Mouse (Mus musculus) erythroblast, embryonic 14.5 days (primary cell): ENCODE results near the gene Shf. TPM values are rescaled to one million over a fixed set of nuclear protein-coding genes. Genes with fewer than 3 reads are reported as not detected.
"Not testable (repeated sequence)": the region's sequence is repeated elsewhere in the genome, so short reads cannot be mapped to it uniquely, and the experiment has no call there.

ENCODE experiments used
- H3K27me3 ChIP-seq: 2 replicates; pipeline ENCODE4 v1.6.1; 2012; ENCODE audit warnings: inconsistent platforms; ENCODE audit not compliant: control insufficient read depth
- H3K36me3 ChIP-seq: 2 replicates; pipeline ENCODE4 v1.6.1; 2012; ENCODE audit warnings: mild to moderate bottlenecking, inconsistent platforms; ENCODE audit not compliant: control insufficient read depth
- H3K4me1 ChIP-seq: 2 replicates; pipeline ENCODE4 v1.6.1; 2012; ENCODE audit warnings: inconsistent platforms; ENCODE audit not compliant: control insufficient read depth
- H3K4me3 ChIP-seq: replicated peaks from 2 replicates; pipeline ENCODE3; 2012; ENCODE audit warnings: moderate library complexity, mild to moderate bottlenecking, inconsistent platforms
- H3K9me3 ChIP-seq: 2 replicates; pipeline ENCODE4 v1.6.1; 2012; ENCODE audit warnings: low read length, inconsistent platforms, mixed read lengths; ENCODE audit not compliant: control insufficient read depth
- GATA1 ChIP-seq: IDR thresholded peaks from 2 replicates; pipeline ENCODE4 v1.6.1; 2012; ENCODE audit warnings: low read length, inconsistent platforms, mixed read lengths
- TAL1 ChIP-seq: IDR thresholded peaks from 3 replicates; pipeline ENCODE4 v1.6.1; 2012; ENCODE audit warnings: low read length, inconsistent platforms, mixed read lengths
- polyA plus RNA-seq: library from polyadenylated mRNA; stranded (reverse); fragments of >175 nt; gene quantifications from 2 replicates; pipeline ENCODE4 v1.2.3, GENCODE M21; 2012

Shf gene
- polyA plus RNA-seq, result 6.6 and 7.5 TPM in 2 replicates

DNA sequence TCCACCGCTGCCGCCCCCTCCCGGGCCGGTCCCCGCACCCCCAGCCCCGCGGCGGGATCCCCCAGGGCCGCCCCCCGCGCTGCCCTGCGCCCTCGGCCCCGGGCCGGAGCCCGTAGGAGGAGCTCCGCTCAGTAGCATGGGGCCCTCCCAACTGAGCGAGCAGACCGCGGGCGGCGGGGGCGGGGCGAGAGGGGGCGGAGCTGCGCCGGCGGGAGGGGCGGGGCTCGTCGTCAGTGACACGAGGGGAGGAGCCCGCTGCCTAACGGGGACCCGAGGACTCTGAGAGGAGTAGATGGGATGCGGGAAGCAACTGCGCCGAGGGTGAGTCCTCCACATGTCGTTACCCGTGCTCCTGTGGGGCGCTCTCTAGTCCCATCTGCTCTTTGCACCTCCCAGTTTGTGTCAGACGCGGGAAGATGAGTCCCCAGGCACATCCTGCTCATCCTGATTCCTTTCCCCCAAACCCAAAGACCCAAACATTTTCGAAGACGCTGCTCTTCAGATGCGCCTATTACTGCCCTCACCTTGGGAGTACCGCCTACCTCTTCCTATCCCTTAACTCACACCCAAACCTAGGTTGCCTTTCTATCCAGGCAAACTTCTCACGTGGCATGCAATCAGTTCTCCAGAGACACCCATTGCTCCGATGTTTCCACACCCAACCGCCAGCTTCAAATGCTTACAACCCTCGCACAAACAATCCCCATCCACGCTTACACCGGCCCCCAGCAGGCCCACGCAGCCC is at the start of gene Shf:
Gene Shf, minus strand, starts transcription at position 168 of the 745 bp plus-strand sequence.
- Histone ChIP-seq H3K4me1 (peaks cover 63% of the 10 kb centered on the region), H3K27me3 (no peaks in the 10 kb centered on the region), H3K36me3 (peaks cover 19% of the 10 kb centered on the region), H3K4me3 (peak within 1 kb of the TSS; percentile 79), H3K9me3 (no peaks in the 10 kb centered on the region)
- TF ChIP-seq TAL1, result no peak

DNA sequence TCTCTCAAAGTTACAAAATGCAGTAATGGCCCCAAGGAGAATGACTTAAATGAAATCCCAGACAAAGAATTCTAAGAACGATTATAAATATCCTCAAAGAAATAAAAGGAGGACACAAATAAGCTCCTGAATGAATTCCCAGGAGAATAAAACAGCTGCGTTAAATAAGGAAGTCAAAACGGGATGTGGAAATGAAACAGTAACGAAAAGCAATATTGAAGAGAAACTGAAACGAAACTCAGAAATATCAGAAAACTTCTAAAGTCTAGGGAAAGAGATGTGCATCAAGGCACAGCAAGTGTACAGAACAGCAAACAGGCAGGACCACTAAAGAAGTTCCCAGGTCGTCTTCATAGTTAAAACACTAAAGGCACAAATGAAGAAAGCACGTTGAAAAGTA is 40.0 kb upstream of the Shf start:
- Histone ChIP-seq H3K9me3 (no peaks in the 10 kb centered on the region), H3K36me3 (no peaks in the 10 kb centered on the region), H3K4me1 (no peaks in the 10 kb centered on the region), H3K4me3 (no peak overlapping the region), H3K27me3 (no peaks in the 10 kb centered on the region)
- TF ChIP-seq GATA1, result no peak

DNA sequence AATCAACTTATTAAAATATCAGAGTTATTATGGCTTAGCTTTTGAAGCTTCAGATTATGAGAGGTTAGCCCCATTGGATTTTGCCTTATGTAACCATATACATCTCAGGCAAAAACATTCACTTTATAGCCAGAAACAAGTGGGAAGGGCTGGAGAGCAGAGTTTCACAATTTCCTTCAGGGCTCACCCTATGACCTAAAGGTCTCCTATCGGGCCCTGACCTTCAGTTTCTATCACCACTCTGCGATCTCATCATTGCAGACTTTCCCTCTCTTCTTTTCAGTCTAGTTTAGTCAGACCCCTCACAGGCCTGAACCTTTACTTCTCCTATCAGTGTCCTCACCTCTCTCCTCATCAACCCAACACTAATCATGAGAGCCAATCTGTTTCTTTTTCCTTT is 38.6 kb upstream of the Shf start:
- Histone ChIP-seq H3K4me1 (no peaks in the 10 kb centered on the region), H3K9me3 (no peaks in the 10 kb centered on the region), H3K36me3 (no peaks in the 10 kb centered on the region), H3K4me3 (no peak overlapping the region), H3K27me3 (no peaks in the 10 kb centered on the region)
- TF ChIP-seq GATA1 (no peak), TAL1 (no peak)

GRCm38 (mm10) chr2:122396150-122396549 is 27.2 kb upstream of the Shf start:
- Histone ChIP-seq H3K4me3 (no peak overlapping the region), H3K4me1 (no peaks in the 10 kb centered on the region), H3K27me3 (no peaks in the 10 kb centered on the region), H3K36me3 (no peaks in the 10 kb centered on the region), H3K9me3 (no peaks in the 10 kb centered on the region)
- TF ChIP-seq TAL1, result no peak
- no peak for TF ChIP-seq GATA1

- not testable (repeated sequence) for H3K27me3 ChIP-seq
These were observed 18.2 kb upstream of the Shf start for GRCm38 (mm10) chr2:122387135-122387534.

GRCm38 (mm10) chr2:122385095-122385494 is 16.1 kb upstream of the Shf start:
- H3K36me3 ChIP-seq, result no peaks in the 10 kb centered on the region
- no peaks in the 10 kb centered on the region for H3K9me3 ChIP-seq
- H3K4me3 ChIP-seq, result no peak overlapping the region
- H3K27me3 ChIP-seq, result 0 out of 2 replicates have a peak, but pooled peaks cover 2% of the 10 kb centered on the region
- TF ChIP-seq GATA1 (no peak), TAL1 (no peak)
- H3K4me1 ChIP-seq, result peaks cover 2% of the 10 kb centered on the region

More at GRCm38 (mm10) chr2:122387135-122387534, 18.2 kb upstream of the Shf start:
- H3K36me3 ChIP-seq, H3K4me3 ChIP-seq, H3K4me1 ChIP-seq, H3K9me3 ChIP-seq: not testable (repeated sequence)

- TF ChIP-seq TAL1, result no peak
- no peak for TF ChIP-seq GATA1
- Histone ChIP-seq H3K4me1 (peaks cover 18% of the 10 kb centered on the region), H3K4me3 (no peak overlapping the region), H3K9me3 (no peaks in the 10 kb centered on the region), H3K27me3 (peaks cover 7% of the 10 kb centered on the region; the same call in 1 of the 2 replicates), H3K36me3 (no peaks in the 10 kb centered on the region)
These were observed 13.2 kb upstream of the Shf start for GRCm38 (mm10) chr2:122382121-122382520.

DNA sequence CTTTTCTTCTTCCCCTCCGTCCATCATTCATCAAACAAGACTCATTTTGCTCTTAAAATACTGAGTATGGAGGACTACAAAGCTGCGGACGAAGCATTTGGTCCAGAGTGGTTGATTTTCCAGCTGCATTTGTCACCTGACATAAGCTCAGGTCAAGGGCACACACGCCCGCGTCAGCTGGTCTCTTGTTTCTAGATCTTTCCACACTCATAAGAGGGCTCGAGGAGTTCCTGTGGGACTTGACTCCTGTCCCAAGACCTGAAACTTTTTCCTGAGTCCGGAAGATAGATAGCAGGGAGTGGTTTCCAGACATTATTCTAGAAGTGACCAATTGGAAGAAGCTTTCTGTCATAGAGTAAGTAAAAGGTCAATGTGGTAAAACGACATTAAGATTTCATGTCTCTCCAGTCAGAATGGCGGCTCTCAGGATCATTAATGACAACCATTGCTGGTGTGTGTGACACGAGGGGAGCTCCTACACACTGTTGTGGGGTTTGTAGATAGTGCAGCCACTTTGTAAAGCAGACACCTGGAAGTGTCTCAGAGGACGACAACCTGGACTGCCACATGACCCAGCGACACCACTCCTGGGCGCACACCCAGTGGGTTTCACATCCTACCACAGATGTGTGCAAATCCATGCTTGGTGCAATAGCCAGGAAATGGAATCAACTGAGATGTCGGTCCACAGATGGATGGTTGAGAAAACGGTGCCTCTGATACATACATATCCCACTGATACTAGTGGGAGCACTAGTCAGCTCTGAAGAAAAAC is 12.6 kb upstream of the Shf start:
- H3K4me1 ChIP-seq, result peaks cover 18% of the 10 kb centered on the region
- TF ChIP-seq GATA1 (no peak), TAL1 (no peak)
- no peaks in the 10 kb centered on the region for H3K9me3 ChIP-seq
- H3K4me3 ChIP-seq, result no peak overlapping the region
- no peaks in the 10 kb centered on the region for H3K36me3 ChIP-seq
- peaks cover 7% of the 10 kb centered on the region; the same call in 1 of the 2 replicates for H3K27me3 ChIP-seq

DNA sequence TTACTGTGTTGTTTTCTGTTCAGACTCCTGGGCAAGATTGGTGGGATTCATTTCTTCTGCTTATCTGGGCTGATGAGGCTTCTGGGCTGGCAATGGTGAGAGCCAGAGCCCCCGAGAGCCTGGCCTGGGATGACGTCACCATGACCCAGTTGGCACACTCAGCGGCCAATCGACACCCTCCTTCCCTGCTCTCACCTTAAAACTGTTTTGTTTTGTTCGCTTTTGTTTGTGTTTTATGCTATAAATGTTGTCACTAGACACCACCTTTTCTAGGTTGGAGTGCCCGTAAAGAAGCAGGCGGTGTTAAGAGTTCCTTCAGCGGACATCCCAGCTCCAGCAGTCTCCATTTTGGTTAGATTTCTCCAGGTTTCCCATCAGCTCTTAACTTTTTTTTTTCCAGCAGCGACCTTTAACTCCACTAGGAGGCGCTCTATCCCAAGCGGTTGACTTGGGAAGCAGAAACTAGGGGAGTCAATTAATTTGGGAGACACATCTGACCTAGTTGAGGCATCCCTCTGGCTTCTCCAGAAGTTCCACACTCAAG is 11.9 kb upstream of the Shf start:
- Histone ChIP-seq H3K36me3 (no peaks in the 10 kb centered on the region), H3K4me1 (peaks cover 24% of the 10 kb centered on the region), H3K4me3 (no peak overlapping the region), H3K27me3 (peaks cover 7% of the 10 kb centered on the region; the same call in 1 of the 2 replicates), H3K9me3 (no peaks in the 10 kb centered on the region)
- TF ChIP-seq GATA1 (no peak), TAL1 (no peak)
